Mouse (Mus musculus) liver, embryonic 14.5 days (tissue): ENCODE results near the gene Wdr48.

Experiments used
- CTCF ChIP-seq: IDR thresholded peaks from 2 replicates; pipeline ENCODE4 v1.5.1; 2016; ENCODE audit warnings: antibody characterized with exemption, low read depth, control low read depth
- EP300 ChIP-seq: IDR thresholded peaks from 2 replicates; pipeline ENCODE4 v1.6.1; 2016; ENCODE audit warnings: antibody characterized with exemption, low read depth

- TF ChIP-seq CTCF: no peak
- no peak for TF ChIP-seq EP300
Measured at GRCm38 (mm10) chr9:119950434-119950833, 55.8 kb downstream of the Wdr48 start.
